Mouse (Mus musculus) bone marrow, adult 2 months (tissue): ENCODE data around the gene 3300002I08Rik.
"Not testable (repeated sequence)": the region's sequence is repeated elsewhere in the genome, so short reads cannot be mapped to it uniquely, and the experiment has no call there.

ENCODE experiments used
- CTCF ChIP-seq: fragments of 200-500 bp; IDR thresholded peaks from 2 replicates; pipeline ENCODE4 v1.5.1; 2011; ENCODE audit warnings: low read length, control low read depth; ENCODE audit not compliant: control insufficient read depth, insufficient read depth
- POLR2A ChIP-seq: fragments of 200-500 bp; IDR thresholded peaks from 2 replicates; pipeline ENCODE4 v1.6.1; 2011; ENCODE audit warnings: low read depth, mild to moderate bottlenecking, control low read depth, low read length, borderline replicate concordance; ENCODE audit not compliant: control insufficient read depth

DNA sequence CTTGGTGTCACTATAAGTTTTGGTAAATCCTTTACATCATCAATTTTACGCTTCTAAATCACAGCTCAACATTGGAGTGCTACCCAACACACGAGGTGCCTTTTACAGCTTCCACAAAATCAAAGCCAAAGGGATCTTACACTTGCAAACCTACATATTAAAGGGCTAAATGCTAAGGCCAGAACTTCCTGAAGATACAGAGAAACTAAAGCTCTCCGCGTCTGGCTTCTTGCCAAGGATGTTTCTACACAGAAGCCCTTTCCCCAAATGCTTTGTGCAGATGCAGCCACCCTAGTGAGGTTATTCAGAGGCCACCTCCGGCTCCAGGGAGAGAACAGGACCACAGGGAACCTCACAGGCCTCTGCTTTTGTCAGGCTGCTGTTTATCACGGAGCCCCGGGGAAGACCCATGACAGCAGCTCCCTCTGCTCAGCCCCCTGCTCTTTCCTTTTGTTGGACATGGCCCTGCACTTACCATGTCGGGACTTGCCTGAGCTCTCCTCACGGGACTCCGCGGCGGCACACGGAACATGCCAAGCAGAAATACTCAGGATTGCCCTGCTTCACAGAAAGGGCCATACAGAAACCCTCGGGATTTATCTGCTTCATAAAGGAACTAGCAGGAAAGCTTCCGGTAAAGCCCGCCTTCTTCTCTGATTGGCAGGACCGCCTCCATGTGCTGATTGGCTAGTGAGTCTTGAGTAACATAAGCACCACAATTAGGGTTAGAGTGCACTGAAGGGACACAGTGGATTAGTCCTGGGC, at the start of gene 3300002I08Rik:
- not testable (repeated sequence) for TF ChIP-seq POLR2A, CTCF
